Mouse (Mus musculus) spleen, embryonic (tissue): ENCODE data around the gene Urb1.

ENCODE experiments used
- CTCF ChIA-PET: fragments of 350-600 bp; sonication (Branson Sonifier 250); formaldehyde crosslinking; loops from one replicate; lab custom pipeline; 2022; lab: Charles Lee

Gene Urb1

GRCm38 (mm10) chr16:90809975-90810715 lies at the start of gene Urb1:
Urb1 (minus strand) TSS chr16:90810413.
- CTCF ChIA-PET = no interaction called here

- CTCF ChIA-PET = no interaction called here
Measured at GRCm38 (mm10) chr16:90858206-90858605, 48.0 kb upstream of the Urb1 start.

- CTCF ChIA-PET = interaction anchor here (0.7 kb wide), 1 partner anchor 30 kb away, joined by 3 read pairs; no protein-coding TSS in a partner anchor
Measured at GRCm38 (mm10) chr16:90856552-90857200, 46.5 kb upstream of the Urb1 start.

DNA sequence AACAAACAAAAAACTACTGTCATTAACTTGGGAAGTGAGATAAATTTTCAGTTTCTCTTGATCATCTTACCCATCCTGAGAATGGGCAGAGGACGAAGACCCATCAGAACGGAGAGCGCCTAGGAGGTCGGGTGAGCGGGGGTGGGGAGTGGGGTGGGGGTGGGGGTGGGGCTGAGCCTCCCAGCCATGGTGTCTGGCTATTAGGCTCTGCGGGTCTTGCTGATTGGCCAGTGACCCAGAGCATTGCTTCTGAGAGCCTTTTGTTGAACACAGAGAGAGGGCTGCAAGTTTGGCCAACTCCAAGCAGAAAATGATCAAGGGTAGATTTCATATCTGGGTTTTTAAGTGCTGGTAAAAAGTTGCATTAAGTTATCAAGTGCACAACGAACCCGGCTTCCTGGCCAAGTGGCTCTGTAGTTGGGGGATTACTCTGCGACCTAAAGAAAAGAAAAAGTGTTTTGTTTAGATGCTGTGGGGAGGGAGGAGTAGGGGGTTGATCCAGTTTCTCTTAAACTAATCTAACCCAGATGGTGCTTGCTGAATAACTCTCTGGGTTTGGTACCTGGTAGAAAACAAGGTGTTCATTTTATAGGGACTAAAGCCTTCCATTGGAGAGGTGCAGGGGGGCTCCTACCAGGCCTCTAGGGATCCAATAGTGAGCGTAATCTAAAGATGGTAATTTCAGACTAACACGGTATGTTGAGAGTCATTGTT lies 41.6 kb upstream of the Urb1 start:
- CTCF ChIA-PET = no interaction called here

DNA sequence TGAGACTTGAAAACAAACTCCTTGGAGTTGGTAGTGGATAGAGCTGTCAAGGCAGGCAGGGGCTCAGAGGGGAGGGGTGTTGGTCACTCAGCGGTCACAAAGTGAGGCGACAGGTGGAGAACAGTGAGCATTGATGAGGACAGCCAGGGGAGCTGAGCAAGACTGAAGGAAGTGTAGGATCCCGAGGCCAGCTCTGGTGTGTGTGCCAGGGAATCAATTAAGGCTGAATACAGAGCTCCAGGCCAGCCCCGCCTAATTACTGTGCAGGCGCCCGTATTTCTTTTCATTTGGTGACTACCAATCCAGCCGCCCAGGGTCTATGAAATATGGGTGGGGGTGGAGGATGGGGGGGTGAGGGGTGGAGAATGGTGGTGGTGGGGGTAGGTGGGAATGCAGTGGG lies 40.7 kb upstream of the Urb1 start:
- CTCF ChIA-PET = no interaction called here

- CTCF ChIA-PET = interaction anchor here (0.7 kb wide), 1 partner anchor 47 kb away, joined by 3 read pairs; no protein-coding TSS in a partner anchor
Measured at GRCm38 (mm10) chr16:90849262-90849661, 39.0 kb upstream of the Urb1 start.

DNA sequence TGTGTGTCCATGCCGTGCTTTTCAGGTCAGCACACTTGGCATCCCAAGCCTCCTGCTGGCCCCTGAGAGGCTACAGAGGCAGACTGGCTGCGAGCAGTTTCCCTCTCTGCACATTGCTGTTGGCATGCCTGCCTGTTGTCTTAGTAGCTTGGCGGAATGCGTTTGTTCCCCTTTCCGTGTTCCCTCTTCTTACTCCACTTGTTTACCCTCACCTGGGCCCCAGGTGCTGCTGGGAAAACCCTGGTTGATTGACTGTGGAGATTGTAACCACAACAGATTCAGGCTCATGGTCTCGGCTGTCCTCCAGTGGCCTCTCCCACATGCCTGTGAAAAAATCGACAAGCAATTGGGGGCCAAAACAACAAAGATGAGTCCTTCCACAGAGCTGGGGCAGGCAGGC lies 38.5 kb upstream of the Urb1 start:
- CTCF ChIA-PET = no interaction called here

GRCm38 (mm10) chr16:90845591-90845990 lies 35.4 kb upstream of the Urb1 start:
- CTCF ChIA-PET = no interaction called here

DNA sequence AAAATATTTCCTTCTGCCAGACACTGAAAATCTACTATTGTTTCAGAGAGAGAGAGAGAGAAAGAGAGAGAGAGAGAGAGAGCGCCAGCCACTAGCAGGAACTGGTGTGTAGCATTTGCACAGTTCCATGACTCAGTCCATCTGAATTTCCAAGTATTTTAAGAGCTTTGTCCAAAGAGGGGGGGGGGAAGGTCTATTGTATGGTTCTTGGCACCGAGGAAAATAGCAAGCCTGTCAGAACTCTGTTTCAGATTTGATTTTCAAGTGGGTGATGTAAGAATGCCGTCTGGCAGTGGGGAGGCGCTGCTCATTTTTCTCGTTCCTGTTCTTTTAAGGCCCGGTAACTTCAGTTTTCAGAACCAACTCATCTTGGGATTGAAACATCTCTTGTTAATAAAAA lies 34.8 kb upstream of the Urb1 start:
- CTCF ChIA-PET = no interaction called here

DNA sequence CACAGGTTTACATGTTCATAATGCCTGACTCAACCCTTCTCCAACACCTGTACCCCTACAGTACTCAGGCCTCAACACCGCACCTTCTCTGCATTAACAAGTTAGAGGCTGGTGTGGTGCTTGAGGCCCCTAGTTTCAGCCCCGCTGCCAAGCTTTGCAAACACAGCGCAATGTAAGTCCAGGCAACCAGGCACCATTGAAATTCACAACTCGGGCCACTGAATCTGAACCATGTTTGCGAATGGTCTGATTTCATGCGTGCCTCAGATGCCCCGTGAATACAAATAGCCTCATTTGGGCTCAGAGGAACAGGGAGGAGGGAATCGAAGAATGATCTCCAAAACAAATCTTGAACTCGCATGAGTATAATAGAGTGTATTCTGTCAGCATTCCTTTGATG lies 32.0 kb upstream of the Urb1 start:
- CTCF ChIA-PET = no interaction called here

- CTCF ChIA-PET = no interaction called here
Measured at GRCm38 (mm10) chr16:90837431-90837830, 27.2 kb upstream of the Urb1 start.

- CTCF ChIA-PET = no interaction called here
Measured at GRCm38 (mm10) chr16:90833041-90833791, 23.0 kb upstream of the Urb1 start.

DNA sequence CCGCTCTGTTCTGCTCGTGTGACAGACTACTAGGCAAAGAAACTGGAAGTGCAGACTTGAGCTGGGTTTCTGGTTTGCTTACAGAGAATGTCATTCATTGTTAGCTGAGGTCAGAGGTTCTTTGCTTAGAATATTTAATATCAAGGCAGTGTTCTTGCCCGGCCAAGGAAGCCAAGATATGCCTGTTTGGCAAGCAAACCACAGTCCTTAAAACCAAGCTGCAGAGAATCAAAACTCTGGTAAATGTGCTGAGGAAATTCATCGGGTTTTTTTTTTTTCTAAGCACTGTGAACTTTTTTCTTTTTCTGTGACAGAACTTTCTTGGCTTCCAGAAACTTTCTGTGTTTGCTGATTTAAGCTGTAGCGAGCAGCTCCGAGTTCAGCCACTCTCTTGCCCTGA lies 22.3 kb upstream of the Urb1 start:
- CTCF ChIA-PET = no interaction called here

DNA sequence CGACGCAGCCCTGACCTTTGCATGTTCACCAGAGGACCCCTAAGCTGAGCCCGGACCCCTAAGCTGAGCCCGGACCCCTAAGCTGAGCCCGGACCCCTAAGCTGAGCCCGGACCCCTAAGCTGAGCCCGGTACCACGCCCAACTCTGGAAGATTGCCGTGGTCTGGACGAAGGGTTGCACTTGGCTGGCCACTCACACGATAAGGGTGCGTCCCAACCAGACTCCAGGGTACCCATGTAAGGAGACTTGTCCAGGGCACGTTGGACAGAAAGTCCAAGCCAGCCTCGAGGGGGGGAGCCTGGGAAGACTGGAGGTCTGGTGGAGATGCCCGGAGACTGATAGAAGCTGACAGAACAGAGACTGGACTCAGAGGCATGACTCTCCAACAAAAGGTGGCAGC lies 21.5 kb upstream of the Urb1 start:
- CTCF ChIA-PET = no interaction called here

- CTCF ChIA-PET = interaction anchor here (0.5 kb wide), 1 partner anchor 1870 kb away, joined by 3 read pairs; no protein-coding TSS in a partner anchor
Measured at GRCm38 (mm10) chr16:90830686-90831439, 20.6 kb upstream of the Urb1 start.

DNA sequence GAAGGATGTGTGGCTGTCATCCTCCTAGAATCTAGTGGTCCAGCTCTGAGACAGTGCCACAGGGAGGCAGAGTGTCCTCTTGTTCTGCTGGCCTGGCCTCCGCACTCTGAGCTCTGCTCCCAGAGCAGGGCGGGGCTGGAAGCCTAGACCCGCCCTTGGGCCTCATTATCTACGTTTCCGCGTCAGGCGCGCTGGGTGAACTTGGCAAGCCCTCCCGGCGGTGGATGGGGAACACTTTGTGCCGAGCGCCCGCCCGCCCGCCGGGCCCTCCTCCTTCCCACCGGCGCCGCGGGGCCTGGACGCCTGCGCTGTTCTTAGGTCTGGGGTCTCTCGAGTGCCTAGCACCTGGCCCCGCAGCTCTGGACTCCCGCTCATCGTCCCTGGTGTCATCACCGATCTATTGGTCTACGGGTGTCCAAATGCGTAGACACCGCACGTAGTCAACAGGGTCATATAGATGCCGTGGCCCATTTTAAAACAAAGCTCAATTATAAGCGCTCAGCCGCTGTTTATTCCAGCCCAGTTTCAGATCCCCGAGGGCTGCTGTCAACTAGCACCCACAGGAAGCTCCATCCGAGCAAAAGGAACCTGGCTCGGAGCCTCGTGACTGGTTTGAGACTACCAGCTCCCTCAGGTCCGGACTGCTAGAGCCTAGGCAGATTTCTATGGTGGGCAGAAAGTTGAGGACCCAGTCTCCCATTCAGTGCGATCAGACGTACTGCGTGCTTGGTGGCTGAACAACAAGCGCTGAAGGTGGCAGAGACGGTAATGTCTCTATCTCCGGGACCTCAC lies 19.9 kb upstream of the Urb1 start:
- CTCF ChIA-PET = no interaction called here

DNA sequence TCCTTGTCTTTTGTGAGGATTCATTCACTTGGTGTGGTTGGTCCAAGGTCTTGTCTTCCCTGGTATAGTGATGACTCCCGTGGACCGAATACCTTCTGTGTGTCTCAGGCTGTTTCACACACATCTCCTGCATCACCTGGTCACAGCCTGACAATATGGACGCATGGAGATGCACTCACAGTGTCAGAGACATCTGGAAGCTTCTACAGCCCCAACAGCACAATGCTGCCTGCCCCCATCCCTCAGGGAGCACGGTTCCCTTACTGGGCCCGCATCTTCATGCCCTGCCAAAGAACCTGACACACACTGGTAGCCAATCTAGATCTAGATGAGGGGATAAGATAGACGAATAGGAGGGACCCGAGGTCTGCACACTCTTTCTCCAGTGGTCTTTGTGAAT lies 18.9 kb upstream of the Urb1 start:
- CTCF ChIA-PET = no interaction called here

GRCm38 (mm10) chr16:90827498-90827897 lies 17.3 kb upstream of the Urb1 start:
- CTCF ChIA-PET = no interaction called here

DNA sequence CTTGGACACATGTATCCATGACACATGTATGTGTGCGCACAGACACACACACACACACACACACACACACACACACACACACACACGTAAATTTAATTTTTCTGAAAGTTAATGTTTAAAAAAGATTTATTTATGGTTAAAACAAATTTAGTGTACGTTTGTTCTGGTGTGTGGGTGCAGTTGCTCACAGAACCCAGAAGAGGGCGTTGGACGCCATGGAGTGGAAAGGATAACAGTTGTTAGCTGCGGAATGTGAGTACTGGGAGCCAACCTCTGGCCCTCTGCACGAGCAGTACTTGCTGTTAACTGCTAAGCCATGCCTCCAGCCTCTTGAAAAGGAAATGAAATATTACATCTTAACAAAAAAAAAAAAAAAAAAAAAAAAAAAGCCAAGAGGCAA lies 16.2 kb upstream of the Urb1 start, which contains the start of gene Eva1c:
Gene Eva1c, plus strand, starts transcription at position 263 of the 400 bp plus-strand sequence.
- CTCF ChIA-PET = interaction anchor here (0.7 kb wide), 1 partner anchor 160 kb away, joined by 4 read pairs; no protein-coding TSS in a partner anchor

DNA sequence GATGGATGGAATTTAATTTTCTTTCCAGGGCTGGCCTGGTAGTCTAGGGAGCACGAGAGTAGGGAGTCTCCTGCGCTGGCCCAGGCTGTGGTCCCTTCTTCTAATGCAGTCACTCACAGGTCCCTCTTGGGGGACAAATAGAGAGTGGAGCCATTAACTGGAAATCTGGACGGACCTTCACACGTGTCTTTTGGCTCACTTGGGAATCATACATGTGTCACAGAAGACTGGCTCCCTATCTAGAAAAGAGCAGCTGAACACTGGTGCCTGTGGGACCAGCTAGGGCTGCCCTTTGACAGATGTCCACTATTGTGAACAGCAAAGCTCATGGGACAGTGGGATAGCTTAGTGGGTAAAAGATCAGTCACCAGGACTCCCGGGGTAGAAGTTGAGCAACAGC lies 15.8 kb upstream of the Urb1 start:
- CTCF ChIA-PET = no interaction called here
